Mouse (Mus musculus) hindbrain, embryonic 10.5 days (tissue): ENCODE measurements at regions not wholly inside any gene's neighbourhood (a gene's known extent, or its start where the extent isn't known, plus 50 kb on each side); places are given as distances from the start of the nearest gene placed in this dataset.

ENCODE experiments used
- DNase-seq: peaks from one replicate; pipeline ENCODE4 v3.0.0-alpha.2; 2017; ENCODE audit warnings: low spot score
- H3K27ac ChIP-seq: fragments of 300-500 bp; sonication (generic); 2 replicates; pipeline ENCODE4 v1.5.1; 2016; ENCODE audit warnings: mild to moderate bottlenecking, moderate library complexity
- H3K27me3 ChIP-seq: fragments of 300-500 bp; sonication (generic); 2 replicates; pipeline ENCODE4 v1.6.1; 2016; ENCODE audit warnings: mild to moderate bottlenecking; ENCODE audit not compliant: poor library complexity, insufficient read depth, severe bottlenecking
- H3K36me3 ChIP-seq: fragments of 300-500 bp; sonication (generic); 2 replicates; pipeline ENCODE4 v1.6.1; 2016; ENCODE audit warnings: mild to moderate bottlenecking, moderate library complexity
- H3K4me1 ChIP-seq: fragments of 300-500 bp; sonication (generic); replicated peaks from 2 replicates; pipeline ENCODE4 v1.6.1; 2016; ENCODE audit warnings: mild to moderate bottlenecking
- H3K4me3 ChIP-seq: fragments of 300-500 bp; sonication (generic); 2 replicates; pipeline ENCODE4 v1.5.1; 2016; ENCODE audit warnings: mild to moderate bottlenecking, moderate library complexity
- H3K9me3 ChIP-seq: fragments of 300-500 bp; sonication (generic); 2 replicates; pipeline ENCODE4 v1.6.1; 2016; ENCODE audit warnings: mild to moderate bottlenecking, moderate library complexity
- WGBS: fragments of 180-500 bp; shearing (Covaris S2); methylation state at CpG from one replicate; pipeline ENCODE4 v1.1.7; 2016; 5-methylcytosine and 5-hydroxymethylcytosine counted together

GRCm38 (mm10) chr15:86852161-86852870, 638.1 kb downstream of the Tbc1d22a start:
- Histone ChIP-seq H3K4me1 (peaks cover 11% of the 10 kb centered on the region), H3K9me3 (no peaks in the 10 kb centered on the region), H3K36me3 (no peaks in the 10 kb centered on the region), H3K27ac (peak overlapping the region; percentile 62; the same call in 1 of the 2 replicates), H3K4me3 (no peak overlapping the region), H3K27me3 (no peaks in the 10 kb centered on the region)
- DNase-seq: peak; percentile 28
- WGBS: 24% methylated on average over 11 of the region's 11 CpGs

DNA sequence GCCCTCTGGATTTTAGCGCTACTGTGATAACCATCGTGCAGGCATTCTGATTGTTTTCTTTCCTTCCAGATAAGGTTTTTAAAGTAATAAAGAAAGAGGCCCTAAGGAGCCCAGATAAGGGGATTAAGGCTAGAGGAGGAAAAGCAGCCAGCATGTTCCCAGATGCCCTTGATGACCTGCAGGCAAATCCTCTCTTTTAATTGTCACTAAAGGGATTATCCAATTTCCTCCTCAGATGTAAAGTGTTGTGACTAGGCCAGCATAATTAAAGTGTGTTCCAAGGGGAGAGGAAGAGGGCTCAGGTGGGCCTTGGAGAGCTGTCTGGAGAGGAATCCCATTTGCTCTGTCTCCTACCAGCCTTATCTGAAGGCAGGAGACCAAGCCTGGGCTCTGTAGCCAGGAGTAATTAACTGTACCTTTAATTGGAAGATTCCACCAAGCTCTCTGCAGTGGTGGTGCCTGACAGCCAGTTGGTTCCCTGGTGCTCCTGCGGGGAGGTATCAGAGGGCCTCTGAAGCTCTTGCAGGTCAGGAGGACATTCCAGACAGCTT, 644.2 kb downstream of the Tbc1d22a start:
- Histone ChIP-seq H3K9me3 (no peaks in the 10 kb centered on the region), H3K4me1 (0 out of 2 replicates have a peak, but pooled peaks cover 4% of the 10 kb centered on the region), H3K27ac (no peak overlapping the region), H3K36me3 (no peaks in the 10 kb centered on the region), H3K27me3 (no peaks in the 10 kb centered on the region), H3K4me3 (no peak overlapping the region)
- WGBS: 29% methylated on average over 3 of the region's 3 CpGs
- no peak for DNase-seq

- H3K4me3 ChIP-seq: peak overlapping the region; percentile 42
- no peaks in the 10 kb centered on the region for H3K36me3 ChIP-seq
- peak overlapping the region; percentile 87 for H3K27ac ChIP-seq
- H3K9me3 ChIP-seq: no peaks in the 10 kb centered on the region
- H3K27me3 ChIP-seq: no peaks in the 10 kb centered on the region
- peak; percentile 82 for DNase-seq
- 6% methylated on average over 7 of the region's 7 CpGs for WGBS
- H3K4me1 ChIP-seq: peaks cover 24% of the 10 kb centered on the region
Observed at GRCm38 (mm10) chr15:86875721-86876309, 661.6 kb downstream of the Tbc1d22a start.

GRCm38 (mm10) chr15:86896974-86897373, 647.1 kb upstream of the Fam19a5 start:
- Histone ChIP-seq H3K27ac (no peak overlapping the region), H3K36me3 (no peaks in the 10 kb centered on the region), H3K27me3 (no peaks in the 10 kb centered on the region), H3K9me3 (no peaks in the 10 kb centered on the region), H3K4me1 (0 out of 2 replicates have a peak, but pooled peaks cover 3% of the 10 kb centered on the region), H3K4me3 (no peak overlapping the region)
- DNase-seq: no peak
- 64% methylated on average over 6 of the region's 6 CpGs for WGBS

DNA sequence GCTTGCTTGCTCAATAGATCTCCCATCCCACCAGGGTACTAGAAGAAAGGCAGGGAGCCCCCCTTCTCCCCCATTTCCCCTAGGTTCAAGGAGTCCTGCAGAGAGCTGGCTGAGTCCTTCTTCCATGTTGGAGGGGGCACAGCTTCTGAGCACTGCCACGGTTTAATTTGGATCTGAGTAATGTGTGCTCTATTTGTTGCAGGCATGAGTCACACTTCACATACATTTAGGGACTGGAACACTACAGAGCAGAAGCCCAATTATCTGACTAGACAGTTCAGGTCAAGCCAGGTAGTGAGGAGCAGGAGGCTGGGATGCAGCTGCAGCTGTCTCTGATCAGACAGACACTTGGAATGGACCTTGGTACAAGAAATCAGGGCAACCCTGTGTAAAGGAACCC, 644.1 kb upstream of the Fam19a5 start:
- H3K4me3 ChIP-seq: no peak overlapping the region
- H3K27ac ChIP-seq: no peak overlapping the region
- H3K4me1 ChIP-seq: peaks cover 6% of the 10 kb centered on the region; the same call in 1 of the 2 replicates
- 73% methylated on average over 1 of the region's 1 CpGs for WGBS
- no peaks in the 10 kb centered on the region for H3K9me3 ChIP-seq
- DNase-seq: no peak
- H3K27me3 ChIP-seq: no peaks in the 10 kb centered on the region
- H3K36me3 ChIP-seq: no peaks in the 10 kb centered on the region

DNA sequence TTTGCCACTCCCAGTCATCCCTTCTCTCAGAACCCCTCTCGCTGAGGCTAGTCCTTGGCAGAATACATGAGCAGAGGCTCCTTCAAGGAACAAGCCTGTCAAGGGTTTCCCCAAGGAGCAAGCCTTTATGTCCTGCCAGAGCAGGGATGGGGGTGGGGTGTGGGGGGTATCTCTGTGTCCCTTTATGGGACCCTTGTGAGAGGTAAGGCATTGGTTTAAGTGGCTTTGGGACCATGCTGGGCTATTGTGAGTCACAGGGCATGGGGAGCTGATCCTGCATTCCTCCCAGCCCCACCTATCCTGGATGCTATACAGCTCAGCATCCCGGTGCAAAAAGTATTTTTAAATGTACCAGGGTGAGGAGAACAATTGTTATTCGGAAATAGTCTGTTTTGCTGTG, 641.1 kb upstream of the Fam19a5 start:
- H3K36me3 ChIP-seq: no peaks in the 10 kb centered on the region
- H3K4me3 ChIP-seq: no peak overlapping the region
- H3K9me3 ChIP-seq: no peaks in the 10 kb centered on the region
- peaks cover 2% of the 10 kb centered on the region; the same call in 1 of the 2 replicates for H3K4me1 ChIP-seq
- DNase-seq: no peak
- H3K27ac ChIP-seq: no peak overlapping the region
- no peaks in the 10 kb centered on the region for H3K27me3 ChIP-seq
- WGBS: 24% methylated on average over 3 of the region's 3 CpGs

GRCm38 (mm10) chr15:86913276-86913675, 630.8 kb upstream of the Fam19a5 start:
- Histone ChIP-seq H3K27ac (no peak overlapping the region), H3K36me3 (no peaks in the 10 kb centered on the region), H3K9me3 (no peaks in the 10 kb centered on the region), H3K4me3 (no peak overlapping the region), H3K27me3 (no peaks in the 10 kb centered on the region), H3K4me1 (no peaks in the 10 kb centered on the region)
- 80% methylated on average over 3 of the region's 3 CpGs for WGBS
- no peak for DNase-seq

DNA sequence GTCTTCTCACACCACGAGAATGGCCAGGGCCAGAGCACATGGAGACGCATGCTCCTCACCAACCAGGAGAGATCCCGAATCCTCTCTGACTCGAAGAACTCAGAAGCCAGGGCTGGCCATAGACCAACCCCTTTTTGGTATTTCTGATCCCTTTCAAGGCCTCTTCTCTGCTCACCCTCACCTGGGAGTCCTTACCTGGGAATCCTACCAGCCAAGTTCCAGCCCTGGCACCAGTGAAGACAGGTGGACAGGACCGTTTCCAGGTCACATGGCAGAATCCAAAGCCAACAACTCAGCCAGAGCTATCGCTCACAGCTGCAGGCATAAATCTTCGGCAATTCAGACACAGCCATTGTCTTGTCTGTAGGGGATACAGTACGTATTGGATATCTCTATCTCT, 626.2 kb upstream of the Fam19a5 start:
- no peak for DNase-seq
- Histone ChIP-seq H3K4me3 (no peak overlapping the region), H3K27ac (no peak overlapping the region), H3K4me1 (peaks cover 27% of the 10 kb centered on the region), H3K9me3 (no peaks in the 10 kb centered on the region), H3K36me3 (no peaks in the 10 kb centered on the region), H3K27me3 (no peaks in the 10 kb centered on the region)
- 92% methylated on average over 8 of the region's 8 CpGs for WGBS

- Histone ChIP-seq H3K36me3 (no peaks in the 10 kb centered on the region), H3K9me3 (no peaks in the 10 kb centered on the region), H3K27me3 (peaks cover 2% of the 10 kb centered on the region; the same call in 1 of the 2 replicates), H3K4me1 (peaks cover 28% of the 10 kb centered on the region), H3K27ac (peak overlapping the region; percentile 1; the same call in 1 of the 2 replicates), H3K4me3 (no peak overlapping the region)
- 45% methylated on average over 8 of the region's 8 CpGs for WGBS
- no peak for DNase-seq
Observed at GRCm38 (mm10) chr15:86919704-86920103, 624.4 kb upstream of the Fam19a5 start.

- WGBS: 10% methylated on average over 7 of the region's 7 CpGs
Observed at GRCm38 (mm10) chr15:86920185-86920584, 623.9 kb upstream of the Fam19a5 start.

DNA sequence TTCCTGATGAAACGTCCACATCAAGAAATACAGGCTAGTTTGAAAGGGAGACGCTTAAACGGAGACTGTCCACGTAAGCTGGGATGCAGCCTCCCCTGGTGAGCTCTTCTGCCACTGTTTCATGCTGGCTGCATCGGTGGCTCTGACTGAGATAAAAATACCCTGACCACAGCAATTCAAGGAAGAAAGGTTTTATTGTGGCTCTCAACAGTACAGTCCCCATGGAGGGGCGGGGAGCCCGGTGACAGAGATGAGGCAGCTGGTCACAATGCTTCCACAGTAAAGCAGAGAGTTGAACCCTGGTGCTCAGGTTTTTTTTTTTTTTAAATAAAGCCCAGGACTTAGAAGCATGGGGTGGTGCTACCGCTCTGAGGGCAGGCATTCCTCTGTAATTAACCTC, 622.7 kb upstream of the Fam19a5 start:
- H3K36me3 ChIP-seq: no peaks in the 10 kb centered on the region
- H3K27me3 ChIP-seq: peaks cover 7% of the 10 kb centered on the region; the same call in 1 of the 2 replicates
- WGBS: 9% methylated on average over 8 of the region's 8 CpGs
- DNase-seq: peak; percentile 23
- no peak overlapping the region for H3K4me3 ChIP-seq
- H3K27ac ChIP-seq: peak overlapping the region; percentile 25
- no peaks in the 10 kb centered on the region for H3K9me3 ChIP-seq
- H3K4me1 ChIP-seq: peaks cover 43% of the 10 kb centered on the region

More at GRCm38 (mm10) chr15:86920185-86920584, 623.9 kb upstream of the Fam19a5 start:
- Histone ChIP-seq H3K27me3 (peaks cover 2% of the 10 kb centered on the region; the same call in 1 of the 2 replicates), H3K9me3 (no peaks in the 10 kb centered on the region), H3K36me3 (no peaks in the 10 kb centered on the region), H3K4me3 (no peak overlapping the region), H3K27ac (peak overlapping the region; percentile 1; the same call in 1 of the 2 replicates), H3K4me1 (peaks cover 33% of the 10 kb centered on the region)
- DNase-seq: no peak

GRCm38 (mm10) chr15:86925081-86925749, 618.9 kb upstream of the Fam19a5 start:
- peak overlapping the region; percentile 73 for H3K27ac ChIP-seq
- WGBS: 10% methylated on average over 17 of the region's 17 CpGs

More at GRCm38 (mm10) chr15:86925081-86925749, 618.9 kb upstream of the Fam19a5 start:
- Histone ChIP-seq H3K9me3 (no peaks in the 10 kb centered on the region), H3K4me3 (peak overlapping the region; percentile 28), H3K27me3 (peaks cover 7% of the 10 kb centered on the region; the same call in 1 of the 2 replicates), H3K36me3 (no peaks in the 10 kb centered on the region), H3K4me1 (peaks cover 34% of the 10 kb centered on the region)
- DNase-seq: peak; percentile 29
